Mouse (Mus musculus) ES-E14 (cell line): Measurements from ENCODE around the gene Kcnj16. TPM values are rescaled to one million over a fixed set of nuclear protein-coding genes. Genes with fewer than 3 reads are reported as not detected.

Experiments used
- DNase-seq: peaks from one replicate; pipeline ENCODE4 v3.0.0-alpha.2; 2013; ENCODE audit warnings: low read depth, low spot score
- H3K27ac ChIP-seq: 2 replicates; pipeline ENCODE4 v1.5.1; 2012; ENCODE audit warnings: low read depth, mild to moderate bottlenecking, low read length, moderate library complexity, mixed read lengths; ENCODE audit not compliant: poor library complexity, insufficient read depth, severe bottlenecking
- H3K36me3 ChIP-seq: 2 replicates; pipeline ENCODE4 v1.6.1; 2012; ENCODE audit warnings: mild to moderate bottlenecking, low read length, moderate library complexity, mixed read lengths; ENCODE audit not compliant: control insufficient read depth, poor library complexity, insufficient read depth, severe bottlenecking
- H3K4me1 ChIP-seq, 2 experiments: fragments of 150-350 bp in 1 of 2; sonication (generic) in 1 of 2; 2 replicates each; pipeline ENCODE4 v1.6.1; 2012; ENCODE audit warnings: low read length in 2 of 2, mild to moderate bottlenecking in 1 of 2, mixed read lengths in 1 of 2; ENCODE audit not compliant: control insufficient read depth in 2 of 2, insufficient read depth in 2 of 2, poor library complexity in 1 of 2
- H3K4me3 ChIP-seq, 2 experiments: fragments of 150-350 bp in 1 of 2; sonication (generic) in 1 of 2; 2 replicates each; pipeline ENCODE4 v1.5.1; 2012; ENCODE audit warnings: low read length in 2 of 2, low read depth in 1 of 2, mild to moderate bottlenecking in 1 of 2, mixed read lengths in 1 of 2; ENCODE audit not compliant: insufficient read depth in 1 of 2, poor library complexity in 1 of 2, severe bottlenecking in 1 of 2
- H3K9ac ChIP-seq: 2 replicates; pipeline ENCODE4 v1.6.1; 2012; ENCODE audit warnings: low read depth, mild to moderate bottlenecking, low read length, mixed read lengths; ENCODE audit not compliant: poor library complexity, insufficient read depth, severe bottlenecking
- H3K9me3 ChIP-seq: fragments of 150-350 bp; sonication (generic); 2 replicates; pipeline ENCODE4 v1.6.1; 2012; ENCODE audit warnings: low read depth, mild to moderate bottlenecking, low read length; ENCODE audit not compliant: control insufficient read depth, insufficient read depth
- CHD2 ChIP-seq: IDR thresholded peaks from 2 replicates; pipeline ENCODE4 v1.6.1; 2014; ENCODE audit warnings: mild to moderate bottlenecking, low read depth, low read length, inconsistent platforms
- HCFC1 ChIP-seq: IDR thresholded peaks from 2 replicates; pipeline ENCODE4 v1.6.1; 2012; ENCODE audit warnings: low read length, inconsistent platforms, borderline replicate concordance; ENCODE audit not compliant: insufficient read depth
- MAFK ChIP-seq: IDR thresholded peaks from 2 replicates; pipeline ENCODE4 v1.6.1; 2014; ENCODE audit warnings: mild to moderate bottlenecking, low read depth, low read length, inconsistent platforms; ENCODE audit not compliant: insufficient read depth
- ZC3H11A ChIP-seq: IDR thresholded peaks from 2 replicates; pipeline ENCODE4 v1.6.1; 2012; ENCODE audit warnings: low read depth, mild to moderate bottlenecking, inconsistent platforms, low read length, borderline replicate concordance
- ZNF384 ChIP-seq: IDR thresholded peaks from 2 replicates; pipeline ENCODE4 v1.6.1; 2012; ENCODE audit warnings: low read depth, low read length, inconsistent platforms
- in situ Hi-C, 2 experiments: fragments of 600-800 bp; cut with MboI; formaldehyde crosslinking; loops; one replicate each; pipeline ENCODE4 v1.15.1; 2025; ENCODE audit warnings: low sequenced_read_pairs in 2 of 2, inconsistent platforms in 1 of 2; ENCODE audit not compliant: unreplicated experiment in 2 of 2
- total RNA-seq: library from RNA; depleted of rRNA; stranded (reverse); fragments of 300-350 nt; gene quantifications from 2 replicates; pipeline ENCODE4 v1.2.3, GENCODE M21; 2012

Kcnj16 gene
- total RNA-seq, 1 experiment, result not detected

- in situ Hi-C loops, result no loop called here
- no peak overlapping the region for H3K27ac ChIP-seq
- peaks cover 3% of the 10 kb centered on the region in 2 experiments; a peak in 1 of 4 replicates for H3K4me1 ChIP-seq
- no peak overlapping the region for H3K4me3 ChIP-seq
- H3K9ac ChIP-seq, result no peak overlapping the region
- no peaks in the 10 kb centered on the region for H3K9me3 ChIP-seq
- TF ChIP-seq HCFC1, result no peak
- no peak for TF ChIP-seq CHD2
- TF ChIP-seq MAFK, result no peak
- no peak for TF ChIP-seq ZNF384
- TF ChIP-seq ZC3H11A, result no peak
- H3K36me3 ChIP-seq, result no peaks in the 10 kb centered on the region
- DNase-seq, result no peak
Observed at GRCm38 (mm10) chr11:111016206-111016605, 48.4 kb downstream of the Kcnj16 start.

- TF ChIP-seq ZC3H11A, result no peak
- TF ChIP-seq CHD2, result no peak
- no peak for TF ChIP-seq MAFK
- no peak for TF ChIP-seq HCFC1
- TF ChIP-seq ZNF384, result no peak
- in situ Hi-C loops, result no loop called here
- H3K36me3 ChIP-seq, result no peaks in the 10 kb centered on the region
- no peak for DNase-seq
- no peaks in the 10 kb centered on the region for H3K9me3 ChIP-seq
- H3K4me1 ChIP-seq, result peaks cover 3 to 6% of the 10 kb centered on the region in 2 experiments; a peak in 2 of 4 replicates
- no peak overlapping the region for H3K9ac ChIP-seq
- H3K4me3 ChIP-seq, result no peak overlapping the region
- no peak overlapping the region for H3K27ac ChIP-seq
Observed at GRCm38 (mm10) chr11:111020211-111020610, 52.4 kb downstream of the Kcnj16 start.

GRCm38 (mm10) chr11:111022681-111023281, 54.9 kb downstream of the Kcnj16 start:
- DNase-seq, result no peak
- no peak overlapping the region for H3K4me3 ChIP-seq
- in situ Hi-C loops, result no loop called here
- H3K9ac ChIP-seq, result no peak overlapping the region
- no peaks in the 10 kb centered on the region for H3K36me3 ChIP-seq
- TF ChIP-seq HCFC1 (no peak), CHD2 (no peak), ZNF384 (no peak), ZC3H11A (no peak), MAFK (no peak)
- H3K4me1 ChIP-seq, result peaks cover 3 to 6% of the 10 kb centered on the region in 2 experiments; a peak in 2 of 4 replicates
- no peak overlapping the region for H3K27ac ChIP-seq
- H3K9me3 ChIP-seq, result no peaks in the 10 kb centered on the region

- no peaks in the 10 kb centered on the region for H3K9me3 ChIP-seq
- in situ Hi-C loops, result no loop called here
- no peak overlapping the region for H3K4me3 ChIP-seq
- no peak overlapping the region for H3K9ac ChIP-seq
- no peaks in the 10 kb centered on the region for H3K36me3 ChIP-seq
- DNase-seq, result peak; percentile 29
- no peak overlapping the region for H3K27ac ChIP-seq
- H3K4me1 ChIP-seq, result peaks cover 0 to 10% of the 10 kb centered on the region in 2 experiments; a peak in 1 of 4 replicates
- TF ChIP-seq MAFK (no peak), ZNF384 (no peak), HCFC1 (no peak), ZC3H11A (no peak)
Observed at GRCm38 (mm10) chr11:111042175-111042574, 74.3 kb downstream of the Kcnj16 start.

GRCm38 (mm10) chr11:111043298-111043697, 75.5 kb downstream of the Kcnj16 start:
- H3K27ac ChIP-seq, result no peak overlapping the region
- no peaks in the 10 kb centered on the region for H3K9me3 ChIP-seq
- peak; percentile 80 for DNase-seq
- TF ChIP-seq CHD2 (0 out of 2 replicates have a peak, but pooled peaks have one; percentile 53), HCFC1 (no peak)
- no peaks in the 10 kb centered on the region for H3K36me3 ChIP-seq
- in situ Hi-C loops, result no loop called here
- H3K4me3 ChIP-seq, result no peak overlapping the region
- no peak overlapping the region for H3K9ac ChIP-seq
- H3K4me1 ChIP-seq, result peaks cover 0 to 10% of the 10 kb centered on the region in 2 experiments; a peak in 1 of 4 replicates
